Mouse (Mus musculus): Measurements from ENCODE around the gene 4921504E06Rik.

DNA sequence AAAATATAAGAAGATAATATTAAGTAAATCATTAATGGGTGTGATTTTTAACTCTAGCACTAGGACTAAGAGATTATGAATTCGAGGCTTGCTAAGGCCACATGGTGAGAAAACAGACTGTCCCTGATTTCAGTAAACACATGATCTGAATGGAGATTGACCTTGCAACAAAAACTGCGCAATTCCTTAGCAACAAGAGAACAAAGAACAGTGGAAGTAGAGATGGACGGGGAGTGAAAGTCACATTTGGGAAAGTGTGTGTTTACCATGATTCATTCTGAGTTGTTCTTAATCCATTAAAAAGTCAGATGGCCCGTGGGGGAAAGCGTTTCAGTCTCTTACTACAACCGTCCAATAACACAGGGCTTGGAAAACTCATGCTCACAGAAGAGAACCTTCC is 25.5 kb upstream of the 4921504E06Rik start:
- TF ChIP-seq POLR2A (IDR thresholded peaks at IDR 0.05; ENCODE audit: extremely low read depth, insufficient read depth, low read length) (no peak), CTCF (IDR thresholded peaks at IDR 0.05; ENCODE audit: low read depth, low read length) (no peak)
